In genomic region chr13:80963591-80963940, GRCm38 (mm10) we compare ENCODE assay signal across 8 mouse cellular contexts.
A peak's percentile ranks its signal among the peaks of the same experiment; 100 is the strongest.
DNase-seq lines count a peak whose midpoint lies in the region; ATAC-seq and TF ChIP-seq lines count a peak whose summit lies in the region.

No protein-coding gene starts in this region.

- H3K9ac ChIP-seq in lung, embryonic 15.5 days: no peak overlapping the region
- peak overlapping the region; percentile 77; the same call in 1 of the 2 replicates for H3K9ac ChIP-seq in hindbrain, embryonic 13.5 days
- H3K9ac ChIP-seq in neural tube, embryonic 13.5 days: no peak overlapping the region; the same call in 1 of the 2 replicates

- H3K4me2 ChIP-seq in lung, embryonic 15.5 days: peak overlapping the region; percentile 78
- H3K4me2 ChIP-seq in hindbrain, embryonic 13.5 days: peak overlapping the region; percentile 72
- H3K4me2 ChIP-seq in neural tube, embryonic 13.5 days: peak overlapping the region; percentile 72

- H3K36me3 ChIP-seq in lung, embryonic 15.5 days: no peaks in the 10 kb centered on the region
- H3K36me3 ChIP-seq in hindbrain, embryonic 13.5 days: no peaks in the 10 kb centered on the region
- no peaks in the 10 kb centered on the region for H3K36me3 ChIP-seq in neural tube, embryonic 13.5 days

- no peak for TF ChIP-seq CTCF in cerebellum, adult 2 months (IDR thresholded peaks at IDR 0.05; ENCODE audit: borderline replicate concordance, insufficient read depth, low read depth, low read length)

- H3K27ac ChIP-seq in cerebellum, adult 2 months (ENCODE audit: insufficient read depth, low read length): peak overlapping the region; percentile 63; the same call in 1 of the 2 replicates
- peak overlapping the region; percentile 95 for H3K27ac ChIP-seq in lung, embryonic 15.5 days
- no peak overlapping the region for H3K27ac ChIP-seq in hindbrain, embryonic 13.5 days
- no peak overlapping the region; the same call in 1 of the 2 replicates for H3K27ac ChIP-seq in neural tube, embryonic 13.5 days (replicated peaks)

- peaks cover 5% of the 10 kb centered on the region; the same call in 1 of the 2 replicates for H3K4me1 ChIP-seq in cerebellum, adult 2 months (ENCODE audit: control insufficient read depth, insufficient read depth, low read length)
- H3K4me1 ChIP-seq in lung, embryonic 15.5 days: peaks cover 14% of the 10 kb centered on the region; the same call in 1 of the 2 replicates
- peaks cover 5% of the 10 kb centered on the region for H3K4me1 ChIP-seq in hindbrain, embryonic 13.5 days (replicated peaks)
- H3K4me1 ChIP-seq in neural tube, embryonic 13.5 days (replicated peaks): peaks cover 5% of the 10 kb centered on the region; the same call in 1 of the 2 replicates

- ATAC-seq in lung, embryonic 15.5 days (ENCODE audit: borderline replicate concordance, extremely low read depth, low FRiP score, low TSS enrichment): no peak
- ATAC-seq in hindbrain, embryonic 13.5 days (ENCODE audit: low FRiP score): no peak
- no peak for ATAC-seq in neural tube, embryonic 13.5 days (ENCODE audit: low read depth)

- no peaks in the 10 kb centered on the region for H3K27me3 ChIP-seq in cerebellum, adult 2 months (ENCODE audit: control insufficient read depth, insufficient read depth, low read length)
- H3K27me3 ChIP-seq in lung, embryonic 15.5 days: no peaks in the 10 kb centered on the region
- H3K27me3 ChIP-seq in hindbrain, embryonic 13.5 days: peaks cover 12% of the 10 kb centered on the region
- 0 out of 2 replicates have a peak, but pooled peaks cover 3% of the 10 kb centered on the region for H3K27me3 ChIP-seq in neural tube, embryonic 13.5 days

- no peak for TF ChIP-seq POLR2A in cerebellum, adult 2 months (IDR thresholded peaks at IDR 0.05; ENCODE audit: borderline replicate concordance, insufficient read depth, low read length)

- no peak for DNase-seq in cerebellum, adult 2 months
- DNase-seq in cerebellum, postnatal 4 days (ENCODE audit: low spot score in 2 of 2): no peak
- DNase-seq in lung, postnatal 14 days: no peak
- DNase-seq in ovary, postnatal 14 days (ENCODE audit: low spot score): no peak
- no peak for DNase-seq in adrenal gland, adult 18-20 months (ENCODE audit: low spot score in 2 of 2)

- H3K4me3 ChIP-seq in cerebellum, adult 2 months (replicated peaks; ENCODE audit: insufficient read depth, low read depth, low read length): no peak overlapping the region
- H3K4me3 ChIP-seq in lung, embryonic 15.5 days: peak overlapping the region; percentile 47
- no peak overlapping the region for H3K4me3 ChIP-seq in hindbrain, embryonic 13.5 days
- H3K4me3 ChIP-seq in neural tube, embryonic 13.5 days: no peak overlapping the region

- no peaks in the 10 kb centered on the region for H3K9me3 ChIP-seq in lung, embryonic 15.5 days
- no peaks in the 10 kb centered on the region for H3K9me3 ChIP-seq in hindbrain, embryonic 13.5 days
- no peaks in the 10 kb centered on the region for H3K9me3 ChIP-seq in neural tube, embryonic 13.5 days

- WGBS in cerebellum, adult 2 months: 86% methylated on average over 11 of the region's 11 CpGs
- 56% methylated on average over 11 of the region's 11 CpGs for WGBS in lung, embryonic 15.5 days
- WGBS in hindbrain, embryonic 13.5 days: 85% methylated on average over 11 of the region's 11 CpGs
- WGBS in neural tube, embryonic 13.5 days: 79% methylated on average over 11 of the region's 11 CpGs

Comparison
In these comparisons a context has a peak if more than half of its experiments do, and no peak if none do; other contexts are left out.
1. H3K27ac ChIP-seq: peak in cerebellum, adult 2 months (single experiment) and lung, embryonic 15.5 days (single experiment); none in hindbrain, embryonic 13.5 days (single experiment) and neural tube, embryonic 13.5 days (single experiment).
2. Peak in every context shown above with its lines, with median percentiles within 50 percentile points of each other: H3K4me2 ChIP-seq.